Mouse (Mus musculus) cerebellum, adult 2 months (tissue): ENCODE measurements at regions not wholly inside any gene's neighbourhood (a gene's known extent, or its start where the extent isn't known, plus 50 kb on each side); places are given as distances from the start of the nearest gene placed in this dataset.

Experiments used
- CTCF ChIP-seq: fragments of 200-500 bp; IDR thresholded peaks from 2 replicates; pipeline ENCODE4 v1.5.1; 2011; ENCODE audit warnings: low read depth, mild to moderate bottlenecking, control low read depth, low read length, moderate library complexity, borderline replicate concordance; ENCODE audit not compliant: insufficient read depth
- POLR2A ChIP-seq: fragments of 200-500 bp; IDR thresholded peaks from 2 replicates; pipeline ENCODE4 v1.6.1; 2011; ENCODE audit warnings: low read length, control low read depth, borderline replicate concordance; ENCODE audit not compliant: insufficient read depth

DNA sequence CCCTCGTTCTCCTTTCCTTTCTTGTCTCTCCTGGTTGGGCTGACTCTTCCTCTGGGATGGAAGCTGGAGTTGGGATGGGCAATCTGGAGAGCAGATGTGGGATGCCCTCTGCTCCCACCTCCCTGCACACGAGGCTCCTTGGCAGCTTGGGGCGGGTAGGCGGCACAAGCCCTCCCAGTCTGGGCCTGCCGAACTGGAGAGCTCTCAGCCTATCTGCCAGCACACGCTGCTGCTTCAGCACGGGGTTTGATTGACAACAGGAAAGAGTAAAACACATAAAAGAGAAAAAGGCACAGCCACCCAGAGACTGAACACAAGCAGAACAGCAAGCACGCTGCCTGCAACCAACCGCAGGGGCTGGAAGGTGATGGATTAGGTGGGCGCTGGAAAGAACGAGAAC lies 121.9 kb upstream of the Pja1 start:
- TF ChIP-seq POLR2A (no peak), CTCF (no peak)
